Mouse (Mus musculus) testis, postnatal 14 days (tissue): Measurements from ENCODE around the gene AY074887.

Source experiments
- DNase-seq: peaks from one replicate; pipeline ENCODE4 v3.0.0; 2021; ENCODE audit warnings: low spot score

AY074887 gene

GRCm38 (mm10) chr9:54916401-54916800 lies 34.4 kb downstream of the AY074887 start:
- DNase-seq = peak; percentile 16

DNA sequence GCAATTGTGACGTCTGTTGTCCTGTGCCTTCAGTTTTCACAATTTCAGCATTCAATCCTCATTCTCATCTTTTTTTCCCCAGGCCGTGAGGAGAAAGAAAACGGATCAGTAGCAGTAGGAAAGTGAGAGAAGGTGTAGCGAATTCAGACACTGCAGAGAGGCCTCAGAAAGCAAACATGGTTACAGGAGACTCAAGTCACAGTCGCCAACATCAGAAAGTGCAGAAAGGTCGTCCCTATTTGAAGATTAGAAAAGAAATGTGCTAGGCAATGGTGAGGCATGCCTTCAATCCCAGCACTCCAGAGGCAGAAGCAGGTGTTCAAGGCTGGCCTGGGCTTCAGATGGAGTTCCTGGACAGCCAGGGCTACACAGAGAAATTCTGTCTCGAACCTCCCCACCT lies 35.2 kb downstream of the AY074887 start:
- DNase-seq = no peak

DNA sequence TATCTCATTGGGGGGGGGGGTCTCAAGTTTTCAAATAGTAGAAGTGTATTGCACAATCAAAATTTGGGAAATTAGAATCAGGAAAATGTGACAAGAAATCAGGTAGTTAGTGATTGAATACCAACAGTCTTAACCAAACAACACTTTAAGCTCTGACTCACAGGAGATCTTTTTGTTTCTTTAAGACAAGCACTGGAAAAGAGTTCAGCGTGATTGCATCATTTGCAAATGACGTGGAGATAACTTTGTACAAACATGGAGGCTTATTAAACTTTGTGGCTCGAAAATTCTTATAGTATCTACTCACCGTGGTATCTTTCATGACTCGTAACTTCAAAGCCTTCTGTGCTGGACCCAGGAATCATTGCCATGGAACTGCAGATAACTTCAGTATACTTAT lies 41.4 kb downstream of the AY074887 start:
- DNase-seq = no peak
